Mouse (Mus musculus) liver, adult 2 months (tissue): ENCODE data around the gene N4bp2.

ENCODE experiments used
- CTCF ChIP-seq: fragments of 200-500 bp; IDR thresholded peaks from 2 replicates; pipeline ENCODE4 v1.5.1; 2011; ENCODE audit warnings: low read depth, low read length, control low read depth
- POLR2A ChIP-seq: fragments of 200-500 bp; IDR thresholded peaks from 2 replicates; pipeline ENCODE4 v1.6.1; 2011; ENCODE audit warnings: low read length, control low read depth; ENCODE audit not compliant: insufficient read depth; ENCODE audit errors: extremely low read depth

DNA sequence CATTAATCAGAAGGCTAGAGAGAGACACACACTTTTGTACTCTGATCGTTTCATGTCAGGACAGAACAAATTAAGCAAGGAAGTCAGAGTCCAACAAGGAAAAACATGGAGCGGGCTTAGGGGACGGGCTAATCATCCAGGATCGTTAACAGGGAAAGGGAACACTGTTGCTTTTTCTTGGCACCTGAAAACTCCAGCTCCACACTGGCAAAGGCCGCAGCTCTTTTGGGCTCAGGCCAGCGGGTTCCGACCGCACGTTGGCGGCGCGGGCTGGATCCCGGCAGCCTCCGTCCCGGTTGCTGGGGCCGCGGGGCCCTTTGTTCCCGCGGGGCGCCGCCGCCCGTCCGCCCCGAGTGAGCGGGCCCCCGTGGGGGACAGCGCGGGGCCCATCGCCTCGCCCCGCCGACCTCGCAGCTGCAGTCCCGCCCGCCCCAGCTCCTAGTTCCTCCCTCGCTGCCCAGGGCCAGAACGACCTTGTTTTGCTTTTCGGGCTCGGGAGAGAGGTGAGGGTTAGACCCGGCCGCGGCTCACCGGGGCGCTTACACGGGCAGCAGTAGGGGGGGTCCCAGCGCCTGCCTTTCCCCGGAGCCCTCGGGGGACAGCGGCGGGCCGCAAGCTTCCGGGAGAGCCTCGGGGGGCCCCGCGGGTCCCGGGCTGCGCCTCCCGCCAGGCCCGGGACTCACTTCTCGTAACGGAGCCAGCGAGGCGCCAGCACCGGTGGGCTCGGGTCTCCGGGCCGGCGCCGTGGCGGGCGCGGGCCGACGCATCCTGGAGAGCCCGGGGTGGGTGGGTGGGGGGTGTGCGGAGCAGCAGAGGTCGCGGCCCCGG, at the start of gene N4bp2:
- no peak for TF ChIP-seq CTCF
- TF ChIP-seq POLR2A = 0 out of 2 replicates have a peak, but pooled peaks have one; percentile 31
